Mouse (Mus musculus) activated CD4-positive, CD25-positive, alpha-beta regulatory T cell, adult 4 months (primary cell): ENCODE measurements around the gene Trim17. TPM values are rescaled to one million over a fixed set of nuclear protein-coding genes. Genes with fewer than 3 reads are reported as not detected.

ENCODE experiments used
- ATAC-seq: one replicate; pipeline ENCODE4 v1.8.0; 2017
- polyA plus RNA-seq, 2 experiments: library from polyadenylated mRNA; unstranded; fragments of 100-300 nt; shearing (Covaris generic); gene quantifications; one replicate each; pipeline ENCODE4 v1.2.1; 2017

The Trim17 gene
- under 1 TPM; 0.17 to 0.20 TPM for polyA plus RNA-seq

GRCm38 (mm10) chr11:58954420-58955142 lies at the start of gene Trim17, which contains the start of gene Hist3h2a:
TSS of gene Trim17 (plus strand) at chr11:58954685.
TSS of gene Hist3h2a (plus strand) at chr11:58954685.
- peak; percentile 96 for ATAC-seq

DNA sequence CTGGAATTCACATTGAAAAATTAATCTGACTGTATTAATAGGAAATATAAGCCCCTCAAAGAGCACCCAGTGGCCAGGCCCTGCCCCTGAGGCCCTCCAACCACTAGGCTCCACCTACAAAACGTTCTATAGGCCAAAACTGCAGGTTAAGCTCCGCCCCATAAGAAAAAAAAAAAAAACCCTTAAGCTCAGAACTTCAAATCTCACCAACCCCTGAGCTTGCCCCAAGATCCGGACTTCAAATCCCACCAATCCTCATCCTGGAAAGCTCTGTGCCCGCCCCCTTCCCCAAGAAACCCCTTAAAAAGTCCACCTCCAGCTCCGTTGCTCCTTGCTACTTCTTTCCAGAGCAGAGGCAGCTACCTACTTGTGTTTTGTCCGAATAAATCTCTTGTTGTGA lies 49.6 kb upstream of the Trim17 start:
- ATAC-seq, result no peak

DNA sequence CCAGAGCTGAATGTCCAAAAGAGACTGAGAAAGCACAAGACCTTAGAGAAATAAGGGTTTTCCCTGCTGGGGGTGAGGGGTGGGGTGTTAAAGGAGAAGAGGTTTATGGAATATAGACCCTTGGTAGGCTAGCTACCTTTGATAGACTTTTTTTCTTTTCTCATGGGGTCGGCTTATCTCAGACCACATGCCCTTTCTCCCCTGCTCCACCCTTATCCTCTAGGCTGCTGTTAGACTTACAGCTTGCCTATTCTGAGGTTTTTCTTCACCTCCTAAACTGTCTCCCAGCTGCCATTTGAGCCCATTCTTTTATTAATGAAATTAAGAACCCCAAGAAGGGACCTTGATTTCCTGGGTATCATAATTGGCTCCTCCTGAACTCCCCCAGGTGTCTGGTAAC lies 40.7 kb upstream of the Trim17 start:
- no peak for ATAC-seq

DNA sequence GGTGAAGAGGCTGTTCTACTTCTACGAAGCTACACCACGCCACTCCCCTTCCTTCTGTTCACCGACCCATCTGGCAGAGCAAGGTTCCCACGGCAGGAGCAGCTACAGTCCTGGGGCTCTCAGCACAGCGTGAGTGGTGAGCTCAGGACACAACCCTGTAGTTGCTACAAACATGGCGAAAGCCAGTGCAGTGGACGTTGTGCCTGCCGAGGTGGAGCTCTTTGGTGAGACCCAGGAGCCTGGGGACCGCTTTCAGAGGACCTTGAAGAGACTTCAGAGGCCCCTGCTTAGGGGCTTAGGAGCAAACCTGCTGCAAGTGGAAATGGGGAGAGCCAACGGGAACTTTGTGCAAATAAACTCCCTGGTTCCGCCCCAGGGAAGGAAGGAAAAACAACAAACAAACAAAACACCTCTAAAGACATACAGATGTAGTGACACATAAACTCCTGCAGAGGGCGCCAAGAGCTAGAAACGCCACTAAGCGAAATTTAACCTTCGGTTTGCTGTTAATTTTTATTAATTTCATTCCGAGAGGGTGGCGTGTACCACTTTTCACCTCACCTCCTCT lies 39.9 kb upstream of the Trim17 start:
- ATAC-seq, result peak; percentile 57

- ATAC-seq, result peak; percentile 61
Observed at GRCm38 (mm10) chr11:58916879-58917744, 37.4 kb upstream of the Trim17 start.

- no peak for ATAC-seq
Observed at GRCm38 (mm10) chr11:58917745-58918366, 36.6 kb upstream of the Trim17 start, which contains the start of gene Btnl10. TSS of gene Btnl10 (plus strand) at chr11:58917908.

DNA sequence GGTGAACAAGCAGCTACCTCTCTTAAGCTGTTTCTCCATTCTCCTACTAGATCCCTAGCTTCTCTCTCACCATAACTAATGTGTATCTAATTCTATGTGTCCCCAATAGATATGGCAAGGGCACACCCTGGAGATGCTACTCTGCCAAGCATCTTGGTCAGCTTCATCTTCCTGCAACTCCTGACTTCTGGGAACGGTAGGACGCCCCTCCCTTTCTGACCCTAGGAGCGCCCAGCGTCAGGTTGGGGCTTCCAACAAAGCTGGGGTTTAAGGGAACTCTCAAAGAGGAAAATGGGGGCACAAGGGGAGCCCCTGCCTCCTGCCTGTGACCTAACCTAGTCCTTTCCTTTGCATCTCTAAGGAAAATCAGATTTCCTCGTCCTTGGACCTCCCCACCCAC lies 35.7 kb upstream of the Trim17 start:
- ATAC-seq, result no peak

DNA sequence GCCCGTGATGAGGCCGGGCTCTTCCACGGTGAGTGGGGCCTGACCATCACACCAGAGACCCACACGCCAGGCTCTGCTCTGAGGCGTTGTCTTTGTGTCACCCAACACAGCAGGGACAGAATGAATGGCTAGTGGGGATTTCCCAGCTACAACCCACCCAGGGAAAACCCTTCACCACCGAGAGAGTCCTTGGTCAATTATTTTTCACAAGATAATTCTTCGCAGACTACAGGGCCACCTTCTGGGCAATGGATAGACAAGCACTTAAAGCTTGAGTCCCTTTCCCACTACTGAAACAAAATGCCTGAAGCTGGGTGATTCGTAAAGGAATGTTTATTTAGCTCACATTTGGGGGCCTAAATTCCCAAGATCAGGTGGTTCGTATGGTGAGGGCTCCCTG lies 32.1 kb upstream of the Trim17 start:
- ATAC-seq, result no peak

- ATAC-seq, result no peak
Observed at GRCm38 (mm10) chr11:58926651-58927050, 27.8 kb upstream of the Trim17 start.

GRCm38 (mm10) chr11:58927053-58927452 lies 27.4 kb upstream of the Trim17 start:
- no peak for ATAC-seq

GRCm38 (mm10) chr11:58927790-58928651 lies 26.5 kb upstream of the Trim17 start:
- peak; percentile 96 for ATAC-seq

DNA sequence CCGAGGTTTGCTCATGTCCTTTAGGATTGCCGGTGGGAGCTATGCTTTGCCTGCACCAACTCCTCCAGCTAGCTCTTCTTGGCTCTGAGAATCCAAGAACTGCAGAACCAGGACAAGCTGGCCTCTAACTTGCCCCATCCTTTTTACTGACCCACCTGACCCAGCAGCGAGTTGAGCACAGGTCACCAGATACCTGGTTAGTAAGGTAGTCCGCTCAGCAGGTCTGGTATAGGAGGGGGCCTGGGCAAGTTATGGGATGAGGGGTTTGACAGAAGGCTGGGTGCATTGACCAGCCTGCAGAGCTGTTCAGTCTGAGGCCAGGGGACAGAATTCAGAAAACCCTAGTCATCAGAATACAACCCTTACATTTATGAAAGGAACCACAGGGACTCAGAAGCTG lies 25.4 kb upstream of the Trim17 start:
- no peak for ATAC-seq

- no peak for ATAC-seq
Observed at GRCm38 (mm10) chr11:58929641-58930040, 24.8 kb upstream of the Trim17 start.

GRCm38 (mm10) chr11:58930254-58930653 lies 24.2 kb upstream of the Trim17 start:
- ATAC-seq, result no peak

DNA sequence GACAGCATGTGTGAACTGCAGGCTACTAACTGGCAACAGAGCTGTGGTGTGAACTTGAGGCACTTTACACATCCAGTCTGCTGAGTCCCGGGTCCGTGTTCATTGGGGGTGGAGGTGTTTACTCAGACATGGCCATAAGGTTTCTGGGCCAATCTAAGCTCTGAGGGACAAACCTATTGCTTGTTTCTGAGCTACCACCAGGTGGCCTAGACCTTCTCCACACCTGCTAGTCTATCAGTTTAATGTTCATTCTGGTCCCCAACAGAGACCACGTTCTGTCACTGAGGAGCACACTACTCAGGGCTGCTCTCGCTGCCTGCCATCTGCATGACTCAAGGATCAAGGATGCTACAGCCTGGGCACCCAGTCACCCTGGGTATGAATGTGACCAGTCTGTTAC lies 22.9 kb upstream of the Trim17 start:
- ATAC-seq, result no peak

GRCm38 (mm10) chr11:58937909-58938308 lies 16.6 kb upstream of the Trim17 start:
- no peak for ATAC-seq

DNA sequence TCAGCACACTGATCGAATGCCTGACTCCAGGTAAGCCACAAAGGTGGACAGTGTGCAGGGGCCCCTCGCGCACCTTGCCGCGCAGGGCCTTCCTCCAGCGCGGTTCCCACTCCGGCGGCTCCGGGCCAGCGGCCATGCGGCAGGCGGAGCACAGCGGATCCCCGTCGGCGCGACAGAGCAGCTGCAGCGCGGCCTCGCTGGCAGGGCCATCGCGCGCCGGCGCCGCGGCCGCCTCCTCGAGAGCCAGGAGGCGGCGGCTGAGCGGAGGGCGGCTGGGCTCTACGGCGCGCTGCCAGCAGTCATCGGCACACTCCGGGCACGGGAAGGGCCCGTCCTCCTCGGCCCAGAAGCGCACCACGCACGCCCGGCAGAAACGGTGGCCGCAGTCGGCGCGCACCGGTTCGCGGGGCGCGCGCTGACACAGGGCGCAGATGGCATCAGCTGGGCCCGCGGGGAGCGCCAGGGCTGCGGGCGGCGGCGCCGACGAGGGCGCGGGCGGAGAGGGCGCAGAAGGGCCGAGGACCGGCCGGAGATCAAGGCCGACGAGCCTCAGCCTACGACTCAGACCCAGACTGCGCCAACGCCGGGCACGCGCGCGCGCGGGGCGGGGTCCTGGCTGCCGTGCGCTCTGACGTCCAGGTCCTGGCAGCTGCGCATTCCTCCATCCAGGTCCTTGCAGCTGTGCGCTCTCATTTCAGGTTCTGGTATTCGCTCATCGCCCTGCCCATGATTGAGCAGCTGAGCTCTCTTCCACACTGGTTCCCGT lies 16.0 kb upstream of the Trim17 start, which contains the start of gene Rnf187:
Gene Rnf187, minus strand, starts transcription at position 595 of the 766 bp plus-strand sequence.
- peak; percentile 79 for ATAC-seq

GRCm38 (mm10) chr11:58939088-58939439 lies 15.4 kb upstream of the Trim17 start:
- no peak for ATAC-seq

- no peak for ATAC-seq
Observed at GRCm38 (mm10) chr11:58944136-58944535, 10.3 kb upstream of the Trim17 start.

- no peak for ATAC-seq
Observed at GRCm38 (mm10) chr11:58947306-58947705, 7.2 kb upstream of the Trim17 start.
